Mouse (Mus musculus): ENCODE results near the gene Comp.

The Comp gene

GRCm38 (mm10) chr8:70352657-70353151, 20.7 kb upstream of the Comp start:
- DNase-seq (ENCODE audit: low spot score), result no peak

- DNase-seq (ENCODE audit: low spot score), result peak; percentile 99
These were observed 20.1 kb upstream of the Comp start, which contains the start of gene Upf1 for GRCm38 (mm10) chr8:70353194-70353817. TSS of gene Upf1 (minus strand) at chr8:70353278.

GRCm38 (mm10) chr8:70354004-70354403, 19.4 kb upstream of the Comp start:
- DNase-seq (ENCODE audit: low spot score), result no peak

GRCm38 (mm10) chr8:70356111-70356510, 17.2 kb upstream of the Comp start:
- no peak for DNase-seq (ENCODE audit: low spot score)

- DNase-seq (ENCODE audit: low spot score), result no peak
These were observed 13.9 kb upstream of the Comp start for GRCm38 (mm10) chr8:70359411-70359810.

GRCm38 (mm10) chr8:70360769-70361168, 12.6 kb upstream of the Comp start:
- no peak for DNase-seq (ENCODE audit: low spot score)

GRCm38 (mm10) chr8:70361484-70362032, 11.8 kb upstream of the Comp start:
- no peak for DNase-seq (ENCODE audit: low spot score)

- peak; percentile 31 for DNase-seq (ENCODE audit: low spot score)
These were observed 9.3 kb upstream of the Comp start for GRCm38 (mm10) chr8:70364066-70364465.

GRCm38 (mm10) chr8:70366588-70366987, 6.8 kb upstream of the Comp start:
- no peak for DNase-seq (ENCODE audit: low spot score)

GRCm38 (mm10) chr8:70370476-70370875, 2.9 kb upstream of the Comp start:
- DNase-seq (ENCODE audit: low spot score), result no peak

- DNase-seq (ENCODE audit: low spot score), result no peak
These were observed 1.4 kb upstream of the Comp start for GRCm38 (mm10) chr8:70371951-70372350.

GRCm38 (mm10) chr8:70374318-70374927, 1.1 kb downstream of the Comp start:
- DNase-seq (ENCODE audit: low spot score), result peak; percentile 75

- DNase-seq (ENCODE audit: low spot score), result no peak
These were observed 2.0 kb downstream of the Comp start for GRCm38 (mm10) chr8:70375212-70375859.

- no peak for DNase-seq (ENCODE audit: low spot score)
These were observed 3.0 kb downstream of the Comp start for GRCm38 (mm10) chr8:70376275-70376741.

- no peak for DNase-seq (ENCODE audit: low spot score)
These were observed 3.7 kb downstream of the Comp start for GRCm38 (mm10) chr8:70377049-70377448.

GRCm38 (mm10) chr8:70380069-70380468, 6.7 kb downstream of the Comp start:
- DNase-seq (ENCODE audit: low spot score), result no peak

- peak; percentile 66 for DNase-seq (ENCODE audit: low spot score)
These were observed 9.9 kb downstream of the Comp start for GRCm38 (mm10) chr8:70383287-70383686.

- DNase-seq (ENCODE audit: low spot score), result no peak
These were observed 16.3 kb downstream of the Comp start for GRCm38 (mm10) chr8:70389678-70390077.

- DNase-seq (ENCODE audit: low spot score), result no peak
These were observed 19.7 kb downstream of the Comp start for GRCm38 (mm10) chr8:70393087-70393486.

GRCm38 (mm10) chr8:70394269-70394998, 21.1 kb downstream of the Comp start:
- DNase-seq (ENCODE audit: low spot score), result no peak

GRCm38 (mm10) chr8:70395649-70396048, 22.3 kb downstream of the Comp start:
- peak; percentile 16 for DNase-seq (ENCODE audit: low spot score)

GRCm38 (mm10) chr8:70396184-70396583, 22.8 kb downstream of the Comp start:
- DNase-seq (ENCODE audit: low spot score), result no peak
